Mouse (Mus musculus): ENCODE measurements around the gene Mipep.

- TF ChIP-seq MAFK (IDR thresholded peaks at IDR 0.05; ENCODE audit: insufficient read depth, low read depth, low read length): no peak
- no peak for TF ChIP-seq ZC3H11A (IDR thresholded peaks at IDR 0.05; ENCODE audit: borderline replicate concordance, low read depth, low read length)
- no peak for TF ChIP-seq HCFC1 (IDR thresholded peaks at IDR 0.05; ENCODE audit: borderline replicate concordance, insufficient read depth, low read length)
- no peak for TF ChIP-seq ZNF384 (IDR thresholded peaks at IDR 0.05; ENCODE audit: low read depth, low read length)
- TF ChIP-seq CHD2 (IDR thresholded peaks at IDR 0.05; ENCODE audit: low read depth, low read length): no peak
Observed at GRCm38 (mm10) chr14:60904501-60904900, 120.1 kb downstream of the Mipep start.
